Mouse (Mus musculus) kidney, postnatal 25 days (tissue): ENCODE measurements around the gene Arel1.

Experiments
- DNase-seq, 2 experiments: peaks; one replicate each; pipeline ENCODE4 v3.0.0; 2021; ENCODE audit warnings: mixed read lengths in 2 of 2

Gene Arel1

GRCm38 (mm10) chr12:84948584-84949285 lies 22.0 kb downstream of the Arel1 start:
- DNase-seq: no peak

GRCm38 (mm10) chr12:84947894-84948583 lies 22.7 kb downstream of the Arel1 start:
- DNase-seq: no peak

- no peak for DNase-seq
Measured at GRCm38 (mm10) chr12:84944813-84945553, 25.7 kb downstream of the Arel1 start.

GRCm38 (mm10) chr12:84944150-84944812 lies 26.4 kb downstream of the Arel1 start:
- DNase-seq: no peak

- DNase-seq: no peak
Measured at GRCm38 (mm10) chr12:84943006-84943952, 27.4 kb downstream of the Arel1 start.

- DNase-seq: no peak
Measured at GRCm38 (mm10) chr12:84941717-84942116, 29.0 kb downstream of the Arel1 start.

GRCm38 (mm10) chr12:84940343-84940742 lies 30.4 kb downstream of the Arel1 start:
- DNase-seq: no peak

- DNase-seq: no peak
Measured at GRCm38 (mm10) chr12:84939117-84939516, 31.6 kb downstream of the Arel1 start.

- DNase-seq: no peak
Measured at GRCm38 (mm10) chr12:84935343-84935742, 35.4 kb downstream of the Arel1 start.

- no peak for DNase-seq
Measured at GRCm38 (mm10) chr12:84932210-84932609, 38.5 kb downstream of the Arel1 start.

- no peak for DNase-seq
Measured at GRCm38 (mm10) chr12:84926542-84926941, 44.2 kb downstream of the Arel1 start.

- no peak for DNase-seq
Measured at GRCm38 (mm10) chr12:84924324-84924723, 46.4 kb downstream of the Arel1 start.

- DNase-seq: no peak
Measured at GRCm38 (mm10) chr12:84921881-84922419, 48.8 kb downstream of the Arel1 start.

GRCm38 (mm10) chr12:84918809-84919208 lies 51.9 kb downstream of the Arel1 start:
- no peak for DNase-seq

- no peak for DNase-seq
Measured at GRCm38 (mm10) chr12:84917799-84918198, 52.9 kb downstream of the Arel1 start.

GRCm38 (mm10) chr12:84914959-84915358 lies 55.7 kb downstream of the Arel1 start:
- DNase-seq: no peak

GRCm38 (mm10) chr12:84912652-84913104 lies 58.0 kb downstream of the Arel1 start:
- no peak for DNase-seq

GRCm38 (mm10) chr12:84911640-84912039 lies 59.1 kb downstream of the Arel1 start:
- DNase-seq: no peak

- DNase-seq: no peak
Measured at GRCm38 (mm10) chr12:84910066-84910465, 60.6 kb downstream of the Arel1 start.

GRCm38 (mm10) chr12:84907627-84908480 lies 62.8 kb downstream of the Arel1 start:
- DNase-seq: no peak
